Mouse (Mus musculus) lung, postnatal 14 days (tissue): ENCODE measurements around the gene Ntmt1.

Experiments
- DNase-seq: peaks from one replicate; pipeline ENCODE4 v3.0.0; 2021

Ntmt1 gene

DNA sequence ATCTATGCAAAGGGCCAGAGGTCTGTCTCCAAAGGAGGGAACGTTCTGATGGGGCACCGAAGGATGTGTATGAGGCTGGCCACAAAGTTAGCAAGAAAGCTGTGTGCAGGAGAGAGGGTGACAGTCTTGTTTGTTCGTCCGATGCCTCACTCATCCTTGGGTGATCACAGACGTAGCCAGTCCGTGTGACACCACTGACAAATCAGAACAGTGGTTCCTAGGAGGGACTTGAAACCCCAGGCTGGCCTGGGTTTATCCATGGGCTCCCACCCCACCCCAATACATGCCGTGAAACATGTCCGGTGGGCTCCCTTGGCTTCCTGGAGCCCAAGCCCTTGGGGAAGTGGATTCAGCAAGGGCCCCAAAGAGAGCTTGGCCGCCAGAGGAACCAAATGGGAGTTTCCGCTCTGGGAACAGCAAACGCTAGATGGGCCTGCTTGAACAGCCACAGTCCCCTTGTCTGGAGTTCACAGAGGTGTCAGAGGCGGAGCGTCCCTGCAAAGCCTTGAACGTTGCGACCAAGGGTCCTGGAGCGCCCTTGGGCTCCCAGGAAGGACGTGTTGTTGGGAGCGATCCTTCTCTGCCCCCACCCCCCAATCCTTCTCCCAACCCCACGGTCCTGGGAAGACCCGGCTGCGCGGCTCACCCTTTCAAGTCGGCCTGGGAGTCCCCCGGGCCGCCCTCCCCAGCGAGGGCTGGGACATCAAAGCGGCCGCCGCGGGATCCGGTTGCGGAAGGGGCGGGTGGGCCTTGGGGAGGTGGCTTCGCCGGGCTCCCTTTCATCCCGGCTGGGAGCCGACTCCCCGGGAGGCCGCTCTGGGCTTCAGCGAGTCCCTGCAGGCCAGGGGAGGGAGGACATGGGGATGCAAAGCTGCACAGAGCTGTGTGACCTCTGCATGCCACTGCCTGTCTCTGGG, 23.3 kb upstream of the Ntmt1 start:
- DNase-seq = peak; percentile 76

DNA sequence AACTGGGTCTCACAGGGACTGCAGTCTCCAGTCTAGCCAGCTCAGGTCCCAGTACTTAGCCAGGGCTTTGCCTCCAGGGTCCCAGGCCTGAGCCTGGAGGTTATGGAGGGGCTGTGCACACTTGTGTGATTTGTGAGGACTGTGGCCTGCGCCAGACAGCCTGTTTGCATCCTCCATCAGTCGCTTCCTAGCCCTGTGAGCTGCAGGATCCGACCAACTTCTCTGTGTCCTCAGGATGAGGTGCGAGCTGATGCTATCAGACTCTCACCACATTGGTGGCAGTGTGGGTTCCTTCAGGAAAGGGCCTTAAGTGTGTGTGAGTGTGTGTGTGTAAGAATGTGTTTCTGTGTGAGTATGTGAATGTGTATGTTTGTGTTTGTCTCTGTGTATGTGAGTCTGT, 20.2 kb upstream of the Ntmt1 start:
- no peak for DNase-seq

DNA sequence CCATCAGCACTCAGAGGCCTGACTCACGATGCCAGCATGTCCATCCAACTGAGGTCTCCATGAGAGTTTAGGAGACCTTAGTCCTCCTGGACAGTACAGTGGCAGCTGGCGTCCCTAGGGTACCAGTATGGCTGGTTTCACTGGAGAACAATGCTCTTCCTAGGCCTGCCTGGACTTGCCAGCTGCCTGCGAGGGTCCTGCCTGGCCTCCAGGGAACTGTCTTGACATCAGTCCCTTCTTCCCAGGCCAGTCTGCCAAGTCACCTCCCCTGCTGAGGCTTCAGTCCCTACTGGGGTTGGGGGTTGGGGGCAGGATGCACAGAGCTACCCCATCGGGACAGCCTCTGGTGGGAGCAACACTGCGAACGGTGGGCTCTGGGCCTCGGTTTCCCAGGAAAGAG, 15.6 kb upstream of the Ntmt1 start:
- DNase-seq = no peak

DNA sequence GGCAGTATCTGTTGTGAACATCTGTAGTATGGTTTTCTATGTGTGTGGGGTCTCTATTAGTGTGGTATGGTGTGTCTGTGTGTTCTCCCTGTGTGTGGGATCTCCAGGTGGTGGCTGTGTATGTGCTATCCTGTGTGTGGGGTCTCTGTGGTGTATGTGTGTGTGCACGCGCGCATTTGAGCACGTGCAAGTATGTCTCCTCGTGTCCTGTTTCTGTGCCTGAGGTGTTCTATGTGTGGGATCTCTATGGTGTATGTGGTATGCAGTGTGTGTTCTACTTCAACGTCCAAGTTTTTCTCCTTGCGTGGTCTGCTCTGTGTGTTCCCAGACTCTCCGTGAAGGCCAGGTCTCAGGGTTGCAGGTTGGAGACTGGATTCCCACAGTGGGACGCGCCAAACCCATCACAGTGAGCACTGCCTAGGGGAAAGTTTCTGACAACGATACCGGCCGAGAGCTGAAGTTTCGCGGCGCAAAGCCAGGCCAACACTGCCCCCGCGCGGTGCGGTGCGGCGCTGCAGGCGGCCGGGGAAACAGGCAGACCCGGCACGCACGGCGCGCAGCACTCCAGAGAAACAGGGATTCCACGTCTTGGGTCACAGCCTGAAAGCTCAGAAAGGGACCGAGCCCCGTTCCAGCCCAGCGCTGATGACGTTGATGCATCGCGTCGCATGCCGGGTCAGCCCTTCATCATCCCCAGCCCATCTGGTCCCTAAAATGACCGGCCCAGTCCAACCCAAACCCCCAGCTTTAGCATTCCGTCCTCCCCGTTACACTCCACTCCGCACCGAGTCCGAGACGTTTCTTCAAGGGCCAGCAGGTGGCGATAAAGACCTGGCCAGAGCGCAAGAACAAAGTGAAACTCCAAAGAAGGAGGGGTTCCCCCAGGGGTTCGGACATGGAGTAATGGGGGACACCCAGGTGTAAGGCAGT, 13.2 kb upstream of the Ntmt1 start:
- peak; percentile 98 for DNase-seq

GRCm38 (mm10) chr2:30795271-30795888, 12.2 kb upstream of the Ntmt1 start:
- DNase-seq = no peak

- DNase-seq = no peak
Observed at GRCm38 (mm10) chr2:30795889-30796275, 11.7 kb upstream of the Ntmt1 start.

DNA sequence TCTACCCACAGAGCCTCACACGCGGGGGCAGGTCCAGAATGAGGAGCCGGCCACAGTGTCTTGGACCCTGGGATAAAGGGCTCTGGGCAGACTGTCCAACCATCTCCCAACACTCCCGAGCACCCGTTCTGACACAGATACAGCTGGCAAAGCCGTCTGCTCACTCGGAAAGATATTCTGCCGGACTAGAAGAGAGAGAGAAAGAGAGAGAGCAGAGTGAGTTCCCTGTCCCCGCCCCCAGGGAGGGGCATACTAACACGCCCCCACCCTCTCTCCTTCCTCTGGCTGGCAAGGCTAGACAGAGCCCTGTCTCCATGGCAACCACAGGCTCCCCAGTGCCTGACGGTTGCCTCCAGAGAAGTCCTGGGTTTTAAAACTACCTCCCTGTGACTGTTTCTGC, 11.2 kb upstream of the Ntmt1 start:
- peak; percentile 80 for DNase-seq

GRCm38 (mm10) chr2:30799456-30799855, 8.2 kb upstream of the Ntmt1 start:
- DNase-seq = no peak

DNA sequence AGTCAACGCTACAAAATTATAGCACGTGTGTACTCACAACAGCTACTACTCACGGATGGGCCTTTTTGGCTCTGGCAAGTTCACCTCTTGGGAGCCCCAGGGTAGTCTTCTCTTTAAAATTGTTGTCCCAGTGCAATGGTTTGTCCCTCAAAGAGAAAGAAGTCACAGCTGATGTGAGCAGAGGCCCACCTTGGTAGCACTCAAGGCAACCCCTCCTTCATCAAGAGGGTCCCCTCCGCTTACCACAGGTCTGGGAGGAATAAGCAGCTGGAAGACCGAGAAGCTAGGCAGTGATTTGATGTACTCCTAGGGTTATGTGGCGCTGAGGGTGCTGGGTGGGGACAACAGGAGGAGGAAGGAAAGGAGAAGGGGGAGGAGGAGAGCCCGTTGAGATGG, 7.0 kb upstream of the Ntmt1 start:
- DNase-seq = no peak

DNA sequence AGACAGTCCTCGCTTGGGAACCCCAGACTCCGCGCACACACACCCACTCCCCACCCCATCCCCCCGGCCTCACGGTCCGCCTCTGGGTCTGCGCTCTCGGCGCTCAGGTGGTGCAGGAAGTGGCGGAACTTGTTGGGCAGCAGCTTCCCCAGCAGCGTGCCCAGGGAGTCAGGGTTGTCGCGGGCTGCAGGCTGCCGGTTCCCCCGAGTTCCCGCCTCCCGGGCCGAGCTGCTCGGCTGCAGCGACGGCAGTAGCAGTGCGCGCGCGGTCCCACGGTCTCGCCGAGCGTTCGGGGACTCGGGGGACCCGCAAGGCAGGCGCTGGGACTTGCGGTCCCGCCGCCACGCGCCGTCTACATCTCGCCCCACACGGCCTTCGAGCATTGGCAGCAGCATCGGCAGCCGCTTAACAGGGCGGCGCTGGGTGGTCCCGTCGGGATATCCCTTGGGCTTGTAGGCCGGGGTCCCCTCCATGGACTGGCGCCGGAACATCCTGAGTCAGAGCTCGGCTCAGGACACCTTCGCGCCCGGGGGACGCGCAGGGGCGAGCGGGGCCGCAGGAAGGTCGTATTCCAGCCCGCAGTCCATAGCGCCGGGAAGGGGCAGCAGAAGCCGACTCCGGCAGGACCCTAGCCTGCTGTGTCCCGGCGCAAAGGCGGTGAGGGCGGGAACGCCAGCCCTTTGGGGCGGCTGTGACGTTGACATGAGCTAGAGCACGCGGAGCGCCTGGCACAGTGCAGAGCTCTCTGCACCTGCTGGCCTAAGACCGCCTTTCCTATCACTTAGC, 6.4 kb upstream of the Ntmt1 start:
- peak; percentile 25 for DNase-seq

DNA sequence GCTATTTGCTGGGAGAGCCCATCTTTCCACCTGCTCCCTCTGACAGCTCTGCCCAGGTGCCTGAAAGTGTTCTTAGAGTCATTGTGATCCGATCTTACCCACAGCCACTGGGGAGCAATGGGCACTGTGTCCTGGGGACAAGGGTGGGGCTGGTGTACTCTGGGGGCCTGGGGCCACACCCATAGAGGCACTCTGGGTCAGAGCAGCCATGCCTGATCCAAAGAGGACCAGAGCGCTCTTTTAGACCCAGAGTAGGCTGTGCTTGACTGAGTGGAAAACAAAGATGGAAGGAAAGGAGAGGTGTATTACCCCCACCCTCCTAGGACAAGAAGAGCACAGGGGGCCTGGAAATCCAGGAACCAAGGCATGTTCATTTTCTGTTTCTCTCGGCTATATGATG, 4.0 kb upstream of the Ntmt1 start, which contains the start of gene 1700001O22Rik:
Gene 1700001O22Rik (minus strand): TSS at position 58 of the 400 bp plus-strand sequence.
- DNase-seq = no peak

GRCm38 (mm10) chr2:30805983-30806382, 1.6 kb upstream of the Ntmt1 start:
- no peak for DNase-seq

DNA sequence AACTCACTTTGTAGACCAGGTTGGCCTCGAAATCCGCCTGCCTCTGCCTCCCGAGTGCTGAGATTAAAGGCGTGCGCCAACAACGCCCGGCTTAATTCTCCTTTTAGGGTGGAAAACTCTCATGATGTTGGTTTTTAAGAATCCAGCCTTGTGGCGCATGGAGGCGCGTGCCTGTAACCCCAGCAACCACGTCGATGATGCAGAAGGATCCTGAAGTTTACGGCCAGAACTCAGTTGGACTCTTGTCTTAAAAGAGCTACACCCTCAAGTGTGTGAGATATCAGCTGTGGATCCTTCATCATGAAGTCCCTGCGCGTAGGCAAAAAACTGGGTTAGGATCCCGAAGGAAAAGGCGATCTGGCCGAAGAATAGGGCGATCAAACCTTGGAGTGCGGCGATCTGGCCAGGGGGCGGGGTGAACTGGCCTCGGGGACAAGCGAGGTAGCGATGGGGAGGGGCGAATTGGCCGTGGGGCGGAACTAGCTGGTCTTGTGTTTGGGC, 429 bp upstream of the Ntmt1 start:
- DNase-seq = no peak

- DNase-seq = no peak
Observed at GRCm38 (mm10) chr2:30808296-30808655, 650 bp downstream of the Ntmt1 start.

DNA sequence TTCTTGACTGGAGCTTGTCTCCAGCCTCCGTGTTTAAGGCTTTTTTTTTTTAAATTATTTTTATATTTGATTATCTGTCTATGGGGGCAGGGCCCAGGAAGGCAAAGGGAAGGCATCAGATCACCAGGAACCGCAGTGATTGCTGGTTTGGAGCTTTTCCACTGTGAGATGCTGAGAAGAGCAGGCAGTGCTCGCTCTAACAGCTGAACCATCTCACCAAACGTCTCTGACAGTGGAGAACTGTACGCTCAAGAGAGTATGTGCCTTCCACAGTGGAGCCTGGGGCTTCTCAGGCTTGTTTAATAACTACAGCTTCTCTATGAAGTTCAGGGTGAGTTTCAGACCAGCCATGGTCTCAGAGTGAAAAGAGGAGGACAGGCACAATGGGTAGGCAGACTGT, 1.9 kb downstream of the Ntmt1 start:
- DNase-seq = peak; percentile 48

DNA sequence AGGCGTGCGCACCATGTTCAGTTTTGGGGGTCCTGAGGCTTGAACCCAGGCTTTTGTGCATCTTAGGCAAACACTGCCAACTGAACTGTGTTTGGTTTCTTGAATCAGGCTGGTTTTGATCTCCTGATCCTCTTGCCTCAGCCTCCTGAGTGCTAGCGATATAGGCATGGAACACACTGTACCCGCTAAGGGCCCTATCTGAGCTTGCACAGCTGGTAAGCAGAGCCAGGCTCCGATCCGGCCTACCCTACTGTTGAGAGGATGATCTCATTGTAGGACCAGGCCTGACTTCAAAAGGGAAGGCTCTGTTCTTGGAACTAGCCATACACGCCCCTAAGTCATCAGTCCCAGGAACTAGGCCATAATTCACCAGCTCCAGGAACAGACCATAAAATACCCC, 2.9 kb downstream of the Ntmt1 start:
- DNase-seq = no peak

DNA sequence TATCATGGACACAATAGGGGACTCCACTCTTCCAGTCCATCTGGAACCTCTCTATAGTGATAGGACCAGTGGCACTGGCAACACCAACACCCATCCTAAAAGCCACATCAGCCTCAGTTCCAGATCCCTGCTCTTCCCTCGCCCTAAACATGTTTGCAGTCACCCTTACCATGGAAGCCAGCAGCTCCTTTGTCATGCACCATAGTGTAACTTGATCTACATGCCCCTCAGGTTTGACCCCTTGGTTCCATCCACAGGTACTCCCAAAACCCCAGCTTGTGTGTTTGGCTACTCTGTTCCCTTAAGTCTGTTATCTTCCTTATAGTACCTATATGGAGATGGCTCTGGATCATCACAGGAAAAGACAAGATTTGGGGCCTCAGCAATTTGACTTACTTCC, 8.8 kb downstream of the Ntmt1 start:
- DNase-seq = no peak

- DNase-seq = no peak
Observed at GRCm38 (mm10) chr2:30819873-30820272, 12.2 kb downstream of the Ntmt1 start.

- DNase-seq = no peak
Observed at GRCm38 (mm10) chr2:30821073-30821472, 13.4 kb downstream of the Ntmt1 start.

DNA sequence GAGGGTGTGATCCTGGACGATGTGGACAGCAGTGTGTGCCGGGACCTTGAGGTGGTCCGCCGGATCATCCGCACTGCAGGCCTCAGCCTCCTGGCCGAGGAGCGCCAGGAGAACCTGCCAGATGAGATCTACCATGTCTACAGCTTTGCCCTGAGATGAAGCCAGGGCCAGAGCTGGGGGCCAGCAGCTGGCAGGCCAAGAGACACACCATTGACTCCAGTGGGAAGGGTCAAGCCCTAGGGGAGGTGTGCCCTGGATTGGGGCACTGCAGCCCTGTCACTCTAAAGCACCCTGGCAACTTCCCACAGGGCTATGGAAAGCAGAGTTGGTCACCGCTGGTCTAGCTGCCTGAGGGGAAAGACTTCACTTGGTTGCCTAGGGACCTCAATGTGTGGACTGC, 14.8 kb downstream of the Ntmt1 start:
- no peak for DNase-seq

- DNase-seq = peak; percentile 75
Observed at GRCm38 (mm10) chr2:30823385-30824153, 15.9 kb downstream of the Ntmt1 start.
